Mouse (Mus musculus): ENCODE measurements around the gene Sppl3.

DNA sequence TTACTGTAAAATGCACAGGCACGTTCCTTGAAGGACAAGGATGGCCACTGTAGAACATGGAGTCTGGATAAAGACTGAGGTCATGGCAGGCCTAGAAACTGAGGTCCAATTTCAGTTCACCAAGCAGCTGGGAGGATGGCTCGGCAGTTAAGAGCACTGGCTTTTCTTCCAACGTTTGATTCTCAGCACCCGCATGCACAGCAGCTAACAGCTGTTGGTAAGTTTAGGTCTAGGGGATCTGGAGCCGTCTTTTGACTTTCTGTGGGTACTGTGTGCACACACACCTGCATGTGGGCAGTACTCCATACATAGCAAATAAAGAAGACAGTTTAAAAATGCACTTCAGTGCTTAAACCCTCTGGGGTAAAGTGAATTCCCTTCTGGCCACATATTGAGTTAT is 70.7 kb downstream of the Sppl3 start:
- no peak for TF ChIP-seq CHD2 (IDR thresholded peaks at IDR 0.05; ENCODE audit: low read depth, low read length)
- TF ChIP-seq ZC3H11A (IDR thresholded peaks at IDR 0.05; ENCODE audit: borderline replicate concordance, low read depth, low read length) = no peak
- TF ChIP-seq MAFK (IDR thresholded peaks at IDR 0.05; ENCODE audit: insufficient read depth, low read depth, low read length) = no peak
